Comparison of ENCODE assay signal across 28 mouse cellular contexts in the genomic region with DNA sequence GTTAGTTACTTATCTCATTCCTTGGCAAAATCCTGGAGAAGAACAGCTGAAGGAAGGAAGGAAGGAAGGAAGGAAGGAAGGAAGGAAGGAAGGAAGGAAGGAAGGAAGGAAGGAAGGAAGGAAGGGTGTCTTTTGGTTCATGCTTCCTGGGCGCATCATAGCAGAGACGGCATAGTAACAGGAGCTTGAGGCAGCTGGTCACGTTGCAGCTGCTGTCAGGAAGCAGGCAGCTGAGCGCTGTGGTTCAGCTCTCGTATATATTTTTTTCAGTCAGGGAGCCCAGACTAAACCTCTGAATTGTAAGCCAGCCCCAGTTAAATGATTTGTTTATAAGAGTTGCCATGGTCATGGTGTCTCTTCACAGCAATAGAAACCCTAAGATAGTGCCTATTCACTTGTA. TPM values are rescaled to one million over a fixed set of nuclear protein-coding genes. Genes with fewer than 3 reads are reported as not detected.
"Had no signal": no experiment of that assay in that cellular context is flagged by ENCODE, and none has a peak within 500 bp of the region (broad histone marks: within the 10 kb centered on the region; RNA-seq: fewer than 3 reads in every experiment).

No protein-coding gene starts in this region.

- H3K4me3 ChIP-seq: left cerebral cortex, adult 2 months; limb, embryonic 10.5 days; limb, embryonic 12.5 days; limb, embryonic 13.5 days; limb, embryonic 15.5 days; liver, embryonic 12.5 days; liver, embryonic 13.5 days; liver, embryonic 15.5 days; lung, embryonic 15.5 days; megakaryocyte, embryonic 14.5 days; midbrain, embryonic 10.5 days; midbrain, embryonic 12.5 days; midbrain, embryonic 13.5 days; midbrain, embryonic 15.5 days had no signal

- H3K27me3 ChIP-seq: limb, embryonic 12.5 days; limb, embryonic 13.5 days; limb, embryonic 15.5 days; liver, embryonic 12.5 days; liver, embryonic 13.5 days; liver, embryonic 15.5 days; lung, embryonic 15.5 days; megakaryocyte, embryonic 14.5 days; midbrain, embryonic 12.5 days; midbrain, embryonic 13.5 days; midbrain, embryonic 15.5 days had no signal

- H3K4me2 ChIP-seq: limb, embryonic 12.5 days; limb, embryonic 13.5 days; limb, embryonic 15.5 days; liver, embryonic 11.5 days; liver, embryonic 12.5 days; liver, embryonic 13.5 days; liver, embryonic 15.5 days; lung, embryonic 14.5 days; lung, embryonic 15.5 days; midbrain, embryonic 11.5 days; midbrain, embryonic 12.5 days; midbrain, embryonic 13.5 days; midbrain, embryonic 15.5 days had no signal

- H3K36me3 ChIP-seq: limb, embryonic 10.5 days; limb, embryonic 12.5 days; limb, embryonic 13.5 days; limb, embryonic 15.5 days; liver, embryonic 12.5 days; liver, embryonic 13.5 days; liver, embryonic 15.5 days; lung, embryonic 15.5 days; midbrain, embryonic 10.5 days; midbrain, embryonic 12.5 days; midbrain, embryonic 13.5 days; midbrain, embryonic 15.5 days had no signal

- DNase-seq: left cerebral cortex, postnatal 4 days; liver; liver, embryonic 13.5 days; liver, postnatal 0 days; lung, adult 18-20 months; lung, adult 2 months; lung, embryonic 14.5 days; lung, postnatal 10 days; lung, postnatal 14 days; lung, postnatal 36 days; lung, postnatal 4 days; midbrain, embryonic 14.5 days had no signal

RNA-seq across cellular contexts. Expression of a gene that starts 34.9 kb away (rescaled TPM):
- polyA plus RNA-seq: macrophage had no signal
